Mouse (Mus musculus) CD4-positive, CD25-positive, alpha-beta regulatory T cell, adult 4 months (primary cell): ENCODE data around the gene Cep295. TPM values are rescaled to one million over a fixed set of nuclear protein-coding genes. Genes with fewer than 3 reads are reported as not detected.
"Not testable (repeated sequence)": the region's sequence is repeated elsewhere in the genome, so short reads cannot be mapped to it uniquely, and the experiment has no call there.

Experiments used
- ATAC-seq: one replicate; pipeline ENCODE4 v1.8.0; 2017
- polyA plus RNA-seq, 2 experiments: library from polyadenylated mRNA; unstranded; fragments of 100-300 nt; shearing (Covaris generic); gene quantifications; one replicate each; pipeline ENCODE4 v1.2.1; 2017

The Cep295 gene
- polyA plus RNA-seq, 2 experiments from 2014 or later, result 24.5 to 25.9 TPM

DNA sequence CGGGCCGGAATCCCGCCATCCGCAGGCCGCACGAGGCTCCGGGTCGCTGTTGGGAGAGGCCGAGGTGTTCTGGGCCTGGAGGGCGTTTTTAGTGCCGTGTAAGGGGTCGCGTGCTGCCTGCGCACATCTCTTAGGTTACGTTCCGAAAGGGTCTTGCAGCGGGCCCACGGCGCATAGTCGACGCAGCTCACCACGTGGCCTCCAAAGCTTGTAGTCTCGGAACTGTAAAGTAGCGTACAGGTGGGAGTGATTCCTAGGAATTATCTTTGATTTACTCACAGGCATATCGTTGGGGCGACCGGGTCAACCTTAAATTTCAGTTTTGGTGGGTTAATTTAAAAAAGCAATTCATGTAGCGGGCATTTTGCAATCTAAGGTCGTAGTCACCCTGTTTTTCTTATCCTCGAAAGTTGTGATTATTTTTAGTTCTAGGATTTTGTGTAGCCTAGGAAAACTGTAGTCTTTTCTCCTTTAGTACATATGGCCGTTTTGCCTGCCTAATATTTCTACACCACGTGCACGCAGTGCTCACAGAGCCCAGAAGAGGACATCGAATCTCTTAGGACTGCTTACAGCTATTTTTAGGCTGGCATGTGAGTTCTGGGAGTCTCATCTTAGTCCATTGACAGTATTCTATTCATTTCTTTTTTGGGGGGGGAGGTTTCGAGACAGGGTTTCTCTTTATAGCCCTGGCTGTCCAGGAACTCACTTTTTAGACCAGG, 51.0 kb downstream of the Cep295 start, which contains the start of gene 4931406C07Rik:
Gene 4931406C07Rik (minus strand): TSS at position 51 of the 722 bp plus-strand sequence.
- peak; percentile 38 for ATAC-seq

DNA sequence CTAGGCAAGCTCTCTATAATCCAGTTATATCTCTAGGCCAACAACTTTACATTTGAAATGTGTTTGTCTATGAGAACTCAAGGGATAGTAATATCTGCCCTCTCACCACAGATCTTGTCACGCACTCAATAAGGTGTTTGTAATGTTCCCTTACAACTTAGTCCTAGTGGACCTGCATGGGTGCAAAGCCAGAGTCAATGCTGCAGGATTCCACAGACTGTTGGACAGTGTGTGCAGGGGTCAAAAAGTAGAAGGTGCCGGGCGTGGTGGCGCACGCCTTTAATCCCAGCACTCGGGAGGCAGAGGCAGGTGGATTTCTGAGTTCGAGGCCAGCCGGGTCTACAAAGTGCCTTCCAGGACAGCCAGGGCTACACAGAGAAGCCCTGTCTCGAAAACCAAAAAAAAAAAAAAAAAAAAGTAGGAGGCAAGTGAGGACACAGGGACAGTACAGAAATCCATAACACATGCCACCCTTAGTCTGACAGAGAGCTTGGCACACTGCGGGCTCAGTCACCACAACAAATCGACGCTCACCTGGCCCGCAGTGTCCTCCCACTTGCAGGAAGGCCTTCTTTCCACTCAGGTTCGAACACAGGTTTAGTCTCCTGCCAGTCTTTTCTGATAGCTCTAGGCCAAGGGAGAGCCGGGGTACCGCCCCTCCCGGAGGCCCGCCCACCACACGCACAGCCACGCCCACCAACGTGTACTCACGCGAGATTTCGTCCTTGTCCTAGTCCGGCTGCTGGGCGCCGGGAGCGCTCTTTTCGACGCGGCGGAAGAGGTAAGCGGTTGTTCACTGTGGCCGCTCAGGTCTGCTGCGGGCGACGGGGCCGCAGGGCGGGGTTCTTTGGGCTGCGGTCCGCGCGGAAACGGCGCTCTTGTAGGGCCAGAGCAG, 51.8 kb downstream of the Cep295 start, which contains the start of gene Taf1d:
Gene Taf1d (plus strand): TSS at position 712 of the 895 bp plus-strand sequence.
- ATAC-seq, result peak; percentile 95

DNA sequence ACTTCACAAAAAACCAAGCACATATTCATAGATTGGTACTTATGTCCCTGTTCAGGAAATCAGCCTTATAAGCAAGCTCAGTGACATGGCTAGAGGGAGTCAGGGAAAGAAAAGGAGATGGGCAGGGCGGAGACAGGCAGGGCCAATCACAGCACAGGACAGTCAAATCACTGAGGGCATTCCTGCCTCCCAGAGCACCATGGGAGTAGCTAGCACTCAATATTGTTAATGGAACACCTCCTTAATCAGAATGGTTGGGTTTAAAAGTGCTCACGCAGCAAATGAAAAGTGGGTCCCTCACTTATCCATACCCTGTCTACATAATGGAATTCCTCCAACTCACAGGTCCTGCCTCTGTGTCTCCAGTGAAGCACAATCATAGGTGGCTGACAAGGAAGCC, 54.7 kb downstream of the Cep295 start:
- no peak for ATAC-seq

DNA sequence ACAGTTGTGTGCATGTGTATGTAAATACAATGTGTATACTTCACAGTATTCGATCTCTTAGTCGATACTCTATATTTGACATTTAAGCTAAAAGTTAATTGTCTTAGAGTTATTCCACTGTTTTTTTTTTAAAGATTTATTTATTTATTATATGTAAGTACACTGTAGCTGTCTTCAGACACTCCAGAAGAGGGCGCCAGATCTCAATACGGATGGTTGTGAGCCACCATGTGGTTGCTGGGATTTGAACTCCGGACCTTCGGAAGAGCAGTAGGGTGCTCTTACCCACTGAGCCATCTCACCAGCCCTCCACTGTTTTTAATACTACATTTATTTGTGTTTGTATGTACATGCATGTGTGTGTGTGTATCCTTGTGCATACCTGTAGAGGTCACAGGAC, 55.6 kb downstream of the Cep295 start:
- not testable (repeated sequence) for ATAC-seq

DNA sequence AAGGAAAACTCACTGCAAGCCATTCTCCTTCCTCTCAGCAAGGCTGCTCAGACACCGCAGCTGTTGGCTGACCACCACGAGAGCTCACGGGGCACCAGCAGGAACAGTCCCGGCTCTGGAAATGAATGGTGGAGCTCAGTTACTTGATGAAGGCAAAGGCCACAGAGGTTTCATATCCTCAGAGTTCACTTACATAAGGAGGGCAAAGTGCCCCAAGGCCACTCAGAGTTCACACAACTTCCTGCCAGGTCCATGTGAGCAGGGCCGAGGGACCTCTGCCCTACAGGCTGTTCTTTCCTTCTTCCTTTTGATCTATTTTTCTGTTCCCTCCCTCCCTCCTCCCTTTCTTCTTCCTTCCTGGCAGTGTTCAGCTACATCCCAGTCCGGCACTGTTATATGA, 56.2 kb downstream of the Cep295 start:
- no peak for ATAC-seq

DNA sequence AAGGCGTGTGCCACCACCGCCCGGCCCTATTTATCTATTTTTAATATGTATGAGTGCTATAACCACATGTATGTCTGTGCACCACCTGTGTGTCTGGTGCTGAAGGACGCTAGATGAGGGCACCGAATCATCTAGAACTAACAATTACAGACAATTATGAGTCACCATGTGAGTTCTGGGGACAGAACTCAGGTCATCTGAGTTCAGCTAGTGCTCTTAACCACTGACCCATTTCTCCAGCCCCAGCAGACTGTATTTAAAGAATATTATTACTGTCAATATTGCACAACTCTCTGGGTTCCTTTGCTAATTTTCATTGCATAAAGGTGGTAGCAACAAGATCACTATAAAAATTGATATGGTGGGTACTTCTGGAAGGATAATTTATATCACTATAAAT, 57.5 kb downstream of the Cep295 start:
- no peak for ATAC-seq

DNA sequence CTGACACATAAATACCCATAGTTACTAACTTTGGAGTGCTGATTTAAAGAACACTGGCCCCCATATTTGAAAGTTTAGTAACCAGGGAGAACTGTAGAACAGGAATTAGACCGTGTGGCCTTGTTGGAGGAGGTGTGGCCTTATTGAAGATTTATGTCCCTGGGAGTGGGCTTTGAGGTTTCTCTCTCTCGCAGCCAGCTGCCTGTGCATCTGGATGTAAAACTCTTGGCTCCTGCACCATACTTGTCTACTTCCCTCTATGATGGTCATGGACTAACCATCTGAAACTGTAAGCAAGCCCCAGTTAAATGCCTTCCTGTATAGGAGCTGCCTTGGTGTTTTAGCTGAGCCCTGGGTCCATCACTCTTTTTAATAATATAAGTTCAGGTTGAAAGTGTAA, 59.1 kb downstream of the Cep295 start:
- no peak for ATAC-seq

DNA sequence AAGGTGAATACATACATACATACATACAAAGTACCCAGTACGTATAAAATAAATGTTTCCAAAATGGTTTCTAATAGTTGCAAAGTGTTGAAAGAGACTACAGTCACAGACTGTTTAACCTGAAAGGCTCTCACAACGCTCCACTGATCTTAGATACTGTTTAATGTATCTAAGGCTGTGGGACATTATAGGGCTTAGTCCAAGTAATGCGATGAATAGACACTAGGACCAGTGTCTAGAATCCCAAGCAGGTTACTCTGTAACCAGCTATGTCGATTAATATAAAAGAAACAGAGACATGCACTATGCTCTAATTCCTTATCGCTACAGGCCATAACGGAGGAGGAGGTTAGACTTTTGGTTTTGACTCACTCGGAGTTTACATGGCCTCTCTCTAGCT, 60.5 kb downstream of the Cep295 start:
- no peak for ATAC-seq

DNA sequence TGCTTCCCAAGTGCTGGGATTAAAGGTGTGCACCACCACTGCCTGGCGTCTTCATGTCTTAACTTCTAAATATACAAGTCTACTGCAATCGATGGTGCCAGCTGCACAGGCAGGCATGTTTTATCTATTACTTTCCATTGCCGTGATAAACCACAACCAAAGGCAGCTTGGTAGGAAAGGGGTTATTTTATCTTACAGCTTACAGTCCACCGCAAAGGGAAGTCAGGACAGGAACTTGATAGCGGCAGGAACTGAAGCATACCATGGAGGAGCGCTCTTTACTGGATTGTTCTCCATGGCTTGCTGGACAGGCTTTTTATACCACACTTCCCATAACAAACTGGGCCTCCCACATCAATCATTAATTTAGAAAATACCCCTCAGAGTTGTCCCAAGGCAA, 68.3 kb downstream of the Cep295 start:
- ATAC-seq, result no peak

DNA sequence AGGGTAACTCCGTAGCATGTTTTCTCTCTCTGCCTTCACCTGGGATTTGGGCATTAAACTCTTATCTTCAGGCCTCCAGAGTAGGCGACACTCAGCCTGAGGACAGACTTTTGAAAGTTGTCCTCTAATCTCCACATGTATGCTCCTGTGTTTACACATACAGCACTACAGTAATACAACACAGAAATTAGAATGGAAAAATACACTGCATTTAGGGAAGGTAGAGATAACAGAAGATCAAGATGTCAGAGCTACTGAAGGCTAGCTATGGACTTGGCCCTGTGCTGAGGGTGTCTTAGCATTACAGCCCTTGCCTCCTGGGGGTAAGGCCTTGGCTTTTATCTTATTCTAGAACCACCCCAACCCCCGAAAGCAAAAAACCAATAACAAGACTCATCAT, 69.2 kb downstream of the Cep295 start:
- no peak for ATAC-seq

DNA sequence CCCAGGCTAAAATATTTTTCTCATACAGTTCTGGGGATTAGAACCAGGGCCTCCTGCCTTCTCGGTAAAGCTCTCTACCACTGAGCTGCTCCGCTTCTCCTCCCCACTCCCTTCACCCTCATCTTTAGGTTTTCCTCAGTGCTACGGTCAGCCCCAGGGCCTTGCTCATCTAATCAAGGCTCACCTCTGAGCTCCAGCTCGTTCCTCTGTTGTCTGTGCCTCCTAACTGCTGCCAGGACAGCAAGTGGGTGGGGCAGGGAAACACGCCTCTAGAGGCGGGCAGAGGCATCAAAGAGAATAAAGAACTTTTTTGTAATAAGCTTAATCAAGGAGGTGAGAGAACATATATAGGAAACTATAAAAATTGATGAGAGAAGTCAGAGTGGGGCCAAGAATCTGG, 69.7 kb downstream of the Cep295 start:
- ATAC-seq, result no peak

DNA sequence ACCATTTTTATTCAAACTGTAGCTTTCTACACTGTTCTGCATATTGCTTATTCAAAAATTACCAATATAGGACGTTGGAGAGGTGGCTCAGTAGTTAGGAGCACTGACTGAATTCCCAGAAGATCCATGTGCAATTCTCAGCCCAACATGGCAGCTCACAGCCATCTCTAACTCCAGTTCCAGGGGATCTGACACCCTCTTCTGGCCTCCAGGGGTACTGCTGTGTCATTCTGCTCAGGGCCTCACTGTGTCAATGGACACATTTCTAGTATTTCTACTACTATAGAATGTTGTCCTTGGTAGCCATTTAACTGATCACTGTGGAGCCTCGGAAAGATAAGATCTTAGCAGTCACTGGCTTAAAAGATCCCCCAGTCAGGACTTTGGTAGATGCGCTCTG, 72.1 kb downstream of the Cep295 start:
- ATAC-seq, result peak; percentile 72

DNA sequence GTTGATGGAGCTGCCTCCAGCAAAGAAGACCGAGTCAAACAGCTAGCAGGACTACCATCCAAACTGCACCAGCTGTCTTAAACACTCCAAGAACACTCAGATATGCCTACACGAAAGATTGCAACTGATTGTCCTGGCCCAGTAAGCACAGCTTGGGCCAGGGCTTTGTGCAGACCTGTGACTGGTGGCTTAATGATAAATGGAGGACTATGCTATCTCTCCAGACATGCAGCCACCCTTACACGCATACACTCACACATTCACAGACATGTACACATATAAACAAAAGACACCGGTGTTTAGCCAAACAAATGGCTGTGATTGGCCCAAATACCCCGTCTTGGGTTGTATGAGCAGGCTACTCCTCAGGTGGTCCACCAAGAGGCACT, 77.1 kb downstream of the Cep295 start:
- ATAC-seq, result no peak

DNA sequence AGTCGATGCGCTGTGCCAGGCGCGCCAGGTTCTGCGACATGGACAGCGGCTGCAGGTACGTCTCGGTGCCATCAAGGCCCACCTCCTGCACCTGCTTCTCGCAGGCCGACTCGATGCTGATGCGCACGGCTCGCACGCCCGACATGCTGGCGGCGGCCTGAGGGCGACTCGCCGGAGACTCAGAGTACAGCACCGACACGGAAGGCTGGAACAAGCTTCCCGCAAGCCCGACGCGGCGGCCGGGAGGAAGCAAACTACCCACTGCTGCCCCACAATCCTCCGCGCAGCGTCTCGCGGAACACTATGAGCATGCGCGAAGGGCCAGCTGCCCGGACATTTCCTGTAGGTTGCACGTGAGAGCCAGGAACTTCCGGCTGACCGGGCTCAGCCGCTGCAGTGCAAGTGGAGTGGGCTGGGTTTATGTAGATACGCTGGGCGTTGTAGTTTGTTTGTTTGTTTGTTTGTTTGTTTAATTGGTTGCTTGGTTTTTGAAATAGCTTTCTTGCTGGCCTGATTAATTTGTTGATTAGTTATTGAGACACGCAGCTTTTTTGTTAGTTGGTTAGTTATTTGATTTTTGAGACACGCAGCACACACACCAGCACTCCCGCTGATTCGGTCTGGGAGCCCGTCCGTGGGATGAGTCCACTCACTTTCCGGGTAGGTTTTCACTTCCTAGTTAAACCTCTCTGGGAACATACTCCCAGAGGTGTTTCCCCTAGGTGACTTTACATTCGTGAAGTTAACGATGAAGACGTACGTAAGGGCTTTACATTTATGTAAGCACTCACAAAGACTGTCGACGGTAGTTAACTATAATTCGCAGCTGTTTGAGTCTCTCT, 77.7 kb downstream of the Cep295 start, which contains the start of gene Med17:
Gene Med17 (minus strand): TSS at position 283 of the 842 bp plus-strand sequence.
- peak; percentile 93 for ATAC-seq

DNA sequence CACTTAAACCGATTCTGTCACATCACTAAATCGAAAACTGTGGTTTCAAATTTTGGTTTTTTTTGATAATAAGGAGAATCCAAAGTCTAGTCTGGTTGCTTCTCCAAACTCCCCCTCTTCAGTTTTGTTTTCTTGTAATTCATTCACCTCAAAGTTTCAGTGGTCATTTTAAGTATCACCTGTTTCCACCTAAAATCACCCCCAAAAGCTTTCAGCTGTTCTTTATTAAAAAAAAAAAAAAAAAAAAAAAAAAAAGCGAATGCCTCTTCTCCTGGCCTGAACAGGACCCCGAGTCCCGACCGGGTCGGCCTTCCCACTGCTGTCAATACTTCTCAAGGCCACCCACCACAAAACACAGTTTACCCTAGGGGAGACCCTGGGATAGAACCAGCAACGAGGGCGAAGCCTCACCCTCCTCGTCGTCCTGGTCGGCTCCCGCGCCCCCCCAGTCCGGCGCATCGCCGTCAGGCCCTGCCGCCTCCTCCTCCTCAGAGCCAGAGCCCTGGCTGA, 78.4 kb downstream of the Cep295 start:
- ATAC-seq, result no peak

DNA sequence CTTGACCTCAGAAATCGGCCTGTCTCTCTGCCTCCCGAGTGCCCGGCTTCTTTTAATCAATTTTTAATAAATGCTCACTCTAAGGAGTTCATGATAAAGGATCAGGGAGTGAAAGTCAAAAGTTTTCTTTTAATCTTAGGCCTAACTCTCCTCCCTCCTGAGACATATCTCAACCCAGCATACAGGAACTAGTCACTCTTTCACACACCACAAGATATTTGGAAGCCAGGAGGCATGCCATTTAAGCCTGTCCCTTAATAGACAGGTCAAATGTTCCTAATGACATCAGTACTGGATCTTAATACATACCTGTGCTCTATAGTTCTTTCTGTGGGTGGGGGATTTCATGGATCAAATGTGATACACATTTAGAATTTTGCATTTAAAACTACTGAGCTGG, 79.2 kb downstream of the Cep295 start:
- ATAC-seq, result no peak

DNA sequence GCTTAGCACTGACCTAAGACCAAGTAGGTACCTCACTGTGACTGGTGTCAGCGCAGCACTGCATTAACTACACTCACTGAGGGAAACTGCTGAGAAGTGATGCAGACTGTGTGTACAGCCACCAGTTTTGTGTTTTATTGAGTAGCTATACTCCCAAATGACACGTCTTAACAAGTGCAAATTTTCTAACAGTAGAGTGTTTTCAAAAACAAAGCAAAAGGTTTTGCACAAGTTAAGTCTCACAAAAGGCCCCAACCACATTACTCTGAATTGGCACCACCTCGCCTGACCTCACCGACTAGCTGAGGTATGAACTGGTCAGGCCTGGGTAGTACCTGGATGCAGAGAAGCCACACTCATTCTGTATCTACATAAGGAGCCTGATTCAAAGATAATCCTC, 80.7 kb downstream of the Cep295 start:
- no peak for ATAC-seq

DNA sequence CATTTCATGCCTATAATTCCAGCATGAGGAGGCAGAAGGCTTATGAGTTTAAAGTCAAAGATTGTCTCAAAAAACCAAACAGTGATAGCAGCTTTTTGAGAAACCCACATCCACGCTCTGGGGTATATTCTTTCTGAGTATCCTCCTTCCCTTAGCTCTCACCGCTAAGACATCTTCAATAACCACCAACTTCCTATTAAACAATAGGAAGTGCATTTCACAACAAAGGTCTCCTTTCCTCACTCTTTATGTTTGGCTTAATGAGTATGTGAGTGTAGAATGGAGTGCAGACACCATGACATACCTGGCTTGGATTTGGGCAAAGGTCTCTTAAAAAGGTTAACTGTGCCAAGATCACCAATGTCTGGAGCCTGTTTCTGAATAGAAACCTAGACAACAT, 83.6 kb downstream of the Cep295 start:
- ATAC-seq, result no peak
